Mouse (Mus musculus) heart, postnatal 14 days (tissue): ENCODE measurements at regions not wholly inside any gene's neighbourhood (a gene's known extent, or its start where the extent isn't known, plus 50 kb on each side); places are given as distances from the start of the nearest gene placed in this dataset.

Experiments used
- DNase-seq, 2 experiments: peaks; one replicate each; pipeline ENCODE4 v3.0.0; 2021 to 2022
- intact Hi-C: fragments of 180-260 bp; cut with DNase I; formaldehyde crosslinking; loops from one replicate; pipeline ENCODE4 v1.15.1; 2025

GRCm38 (mm10) chr8:90192856-90193255 lies 155.3 kb downstream of the Tox3 start:
- intact Hi-C loops, result no loop called here

DNA sequence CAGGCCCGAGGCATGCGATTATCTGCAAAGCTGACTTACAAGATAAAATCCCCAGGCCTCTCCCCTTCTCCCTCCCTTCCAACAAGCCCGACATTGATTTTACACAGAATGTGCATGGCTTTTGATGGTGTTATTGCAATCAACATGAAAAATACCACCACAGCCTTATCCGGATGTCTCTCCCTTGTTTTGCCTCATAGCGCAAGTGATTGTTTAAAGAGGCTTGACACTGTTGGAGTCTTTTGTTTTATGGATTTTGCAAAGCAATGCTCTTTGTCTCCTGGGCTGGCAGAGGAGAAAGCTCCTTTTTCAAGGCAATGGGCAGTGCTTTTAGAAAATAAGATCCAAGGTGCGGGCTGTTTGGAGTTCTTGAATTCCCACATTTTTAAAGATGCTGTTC lies 165.3 kb downstream of the Tox3 start:
- intact Hi-C loops, result no loop called here
- DNase-seq, result no peak

More at GRCm38 (mm10) chr8:90192856-90193255, 155.3 kb downstream of the Tox3 start:
- DNase-seq, result no peak

DNA sequence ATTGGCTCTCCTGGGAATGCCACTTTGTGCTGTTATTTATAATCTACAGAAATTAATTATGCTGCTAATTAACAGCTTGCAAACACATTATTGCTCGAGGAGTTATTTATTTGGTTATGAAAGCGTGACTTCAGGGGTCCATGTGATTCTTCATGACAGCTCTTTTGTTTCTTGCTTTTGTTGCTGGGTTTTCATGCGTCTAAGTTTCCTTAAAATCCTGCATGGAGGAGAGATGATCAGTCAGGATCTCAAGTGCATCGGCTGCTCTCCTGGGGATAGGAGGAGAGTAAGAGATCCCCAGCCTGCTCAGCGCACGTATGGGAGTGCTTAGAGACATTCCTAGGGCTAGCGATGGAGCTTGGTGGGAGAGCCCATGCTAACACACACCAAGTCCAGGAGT lies 171.4 kb downstream of the Tox3 start:
- intact Hi-C loops, result no loop called here
- no peak for DNase-seq

GRCm38 (mm10) chr8:90176335-90176734 lies 171.8 kb downstream of the Tox3 start:
- intact Hi-C loops, result no loop called here

DNA sequence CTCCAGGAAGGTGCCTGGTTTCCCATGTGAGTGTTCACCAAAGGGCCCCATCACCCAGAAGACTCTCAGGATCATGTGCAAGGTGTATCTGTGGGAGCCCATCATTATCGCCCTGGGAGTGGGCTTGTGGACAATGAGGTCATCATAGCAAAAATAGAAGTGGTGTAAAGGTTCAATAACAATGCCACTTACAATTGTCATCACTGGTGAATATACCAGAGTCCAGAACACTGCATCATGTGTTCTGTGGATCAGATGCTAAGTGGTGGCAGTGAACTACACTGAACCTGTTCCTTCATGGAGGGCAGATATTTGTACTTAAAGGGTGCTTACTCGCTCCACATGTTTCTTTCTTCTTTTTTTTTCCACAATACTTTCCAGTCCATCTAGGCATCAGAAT lies 181.5 kb downstream of the Tox3 start:
- no peak for DNase-seq
- intact Hi-C loops, result no loop called here

More at GRCm38 (mm10) chr8:90176335-90176734, 171.8 kb downstream of the Tox3 start:
- no peak for DNase-seq

DNA sequence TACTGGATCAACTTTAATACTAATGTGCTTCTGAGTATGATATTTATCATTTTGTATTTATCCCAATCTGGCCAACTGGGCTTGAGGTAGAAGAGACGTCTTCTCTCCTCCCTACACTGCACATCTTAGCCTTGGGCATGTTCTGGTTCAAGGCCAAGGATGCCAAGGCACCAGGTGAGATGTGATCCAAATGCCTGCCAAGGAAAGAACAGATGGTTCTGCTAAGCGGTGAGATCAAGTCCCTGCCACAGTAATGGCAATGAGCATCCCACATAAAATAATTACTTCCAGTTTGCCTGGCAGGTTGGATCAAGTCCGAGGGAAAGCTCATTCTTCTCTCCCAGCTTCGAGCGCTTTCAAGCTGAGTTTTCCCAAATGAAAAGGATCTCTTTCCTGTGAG lies 196.7 kb downstream of the Tox3 start:
- no peak for DNase-seq
- intact Hi-C loops, result no loop called here

DNA sequence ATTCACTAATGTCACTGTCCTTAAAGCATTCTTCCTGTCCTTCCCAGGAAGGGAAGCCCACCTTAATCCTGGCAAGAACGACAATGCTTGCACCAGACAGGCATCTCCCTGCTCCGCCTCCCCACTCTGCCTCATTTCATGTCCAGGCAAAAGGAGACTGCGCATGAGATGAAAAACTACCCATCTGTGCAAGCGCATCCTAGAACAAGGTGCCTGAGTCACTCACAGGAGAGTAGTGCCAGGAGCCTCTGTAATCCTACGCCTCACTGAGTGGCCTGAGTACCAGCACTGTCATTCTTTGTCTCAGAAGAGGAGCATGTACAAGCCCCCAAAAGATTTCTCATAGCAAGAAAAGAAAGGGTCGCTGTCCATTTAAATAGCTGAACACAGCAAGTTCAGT lies 198.2 kb downstream of the Tox3 start:
- no peak for DNase-seq
- intact Hi-C loops, result no loop called here

DNA sequence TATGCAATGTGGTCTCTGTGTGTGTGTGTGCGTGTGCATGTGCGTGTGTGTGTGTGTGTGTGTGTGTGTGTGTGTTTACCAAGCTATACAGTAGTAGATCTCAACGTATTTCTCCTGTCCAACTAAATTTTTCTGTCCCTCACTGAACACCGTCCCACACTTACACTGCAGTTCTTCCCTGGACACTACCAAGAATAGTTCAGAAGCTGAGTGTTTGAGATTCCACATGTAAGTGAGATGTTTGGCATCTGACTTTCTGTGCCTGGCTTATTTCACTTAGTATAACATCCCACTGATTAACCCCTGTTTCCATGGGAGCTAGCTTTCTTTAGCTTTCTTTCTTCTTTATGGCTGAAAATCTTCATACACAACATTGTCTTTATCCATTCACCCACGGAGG lies 213.5 kb downstream of the Tox3 start:
- intact Hi-C loops, result no loop called here
- peak in 1 of 2 experiments; percentile 6 for DNase-seq

DNA sequence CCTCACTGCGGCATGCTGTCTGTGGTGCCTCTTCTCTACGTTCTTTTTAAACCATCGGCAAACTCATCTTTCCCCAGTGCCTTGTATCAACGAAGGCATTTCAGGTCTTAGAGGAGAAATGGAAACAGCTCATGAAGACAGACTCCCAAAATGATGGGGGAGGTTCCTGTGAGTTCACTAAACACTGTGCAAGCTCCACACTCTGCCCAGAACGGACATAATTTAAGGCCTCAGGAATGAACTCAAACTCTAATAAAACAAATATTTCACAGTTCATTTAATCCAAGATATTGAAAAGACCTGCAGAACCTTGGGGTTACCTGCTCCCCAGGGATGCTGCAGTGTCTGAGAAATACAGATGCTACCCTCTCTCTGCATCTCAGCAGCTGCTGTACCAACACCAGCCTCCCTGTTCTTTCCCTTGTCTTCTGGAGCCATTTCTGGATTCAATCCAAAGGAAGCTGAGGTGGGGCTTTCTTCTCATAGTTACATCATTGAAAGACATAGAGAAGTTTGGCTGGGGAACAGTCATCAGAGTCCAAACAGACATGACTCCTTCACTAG lies 217.4 kb downstream of the Tox3 start:
- no peak for DNase-seq
- intact Hi-C loops, result no loop called here

DNA sequence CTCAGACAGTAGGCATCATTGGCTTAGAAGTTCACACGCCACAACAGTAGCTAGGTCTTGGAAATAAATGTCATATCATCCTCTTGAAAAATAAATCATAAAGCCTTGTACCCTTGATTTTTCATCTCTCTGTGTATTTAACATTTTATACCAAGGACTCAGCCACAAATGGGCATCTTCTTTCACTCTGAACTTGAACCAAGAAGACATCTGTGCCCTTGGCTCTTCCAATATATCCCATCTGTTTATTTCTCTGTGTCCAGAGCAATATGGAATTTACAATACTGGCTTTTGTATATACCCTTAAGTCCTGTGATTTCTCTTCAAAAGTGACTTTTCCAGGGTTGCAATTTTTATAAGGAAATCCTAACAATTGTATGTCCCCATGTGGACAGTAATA lies 222.7 kb downstream of the Tox3 start:
- DNase-seq, result no peak
- intact Hi-C loops, result no loop called here

GRCm38 (mm10) chr8:90123101-90123500 lies 225.0 kb downstream of the Tox3 start:
- DNase-seq, result no peak
- intact Hi-C loops, result no loop called here

DNA sequence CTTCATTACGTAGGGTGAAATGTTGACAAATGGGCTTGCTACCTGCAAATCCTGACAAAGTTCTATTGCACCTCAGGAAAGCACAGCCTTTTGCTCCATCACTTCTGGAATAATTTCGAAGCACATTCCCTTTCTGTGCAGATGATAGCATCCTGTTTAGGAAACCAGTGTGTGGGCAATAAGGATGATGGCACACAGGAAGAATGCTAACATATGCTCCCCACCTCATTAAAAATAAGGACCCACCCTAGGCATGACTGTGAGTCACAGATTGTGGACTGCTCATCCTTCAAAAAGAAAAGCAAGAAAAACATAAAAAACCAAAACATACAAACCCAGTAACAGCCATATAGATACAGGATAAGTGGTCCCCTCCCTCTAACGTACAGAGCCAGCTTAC lies 226.2 kb downstream of the Tox3 start:
- intact Hi-C loops, result no loop called here

DNA sequence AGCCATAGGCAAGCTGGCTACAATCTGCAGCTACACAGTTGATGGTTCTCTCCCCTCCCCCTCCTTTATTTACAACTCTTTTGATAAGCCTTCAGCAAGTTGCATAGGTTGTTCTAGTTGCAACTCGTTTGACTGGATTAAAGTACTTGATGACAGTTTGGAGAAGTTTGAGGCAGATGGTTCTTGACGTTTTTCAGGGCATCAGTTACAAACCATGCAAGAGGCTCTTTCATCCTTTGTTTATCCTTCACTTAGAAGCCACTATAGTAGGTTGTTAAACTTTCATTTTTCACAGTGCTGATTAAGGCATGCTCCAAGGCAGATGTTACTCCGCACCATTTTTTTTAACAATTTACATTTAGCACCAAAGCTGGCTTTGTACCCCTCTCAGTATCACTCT lies 227.1 kb downstream of the Tox3 start:
- DNase-seq, result no peak
- intact Hi-C loops, result no loop called here

More for the DNA sequence above, 226.2 kb downstream of the Tox3 start:
- DNase-seq, result no peak

GRCm38 (mm10) chr8:90115436-90115835 lies 232.7 kb downstream of the Tox3 start:
- intact Hi-C loops, result no loop called here
- DNase-seq, result no peak

DNA sequence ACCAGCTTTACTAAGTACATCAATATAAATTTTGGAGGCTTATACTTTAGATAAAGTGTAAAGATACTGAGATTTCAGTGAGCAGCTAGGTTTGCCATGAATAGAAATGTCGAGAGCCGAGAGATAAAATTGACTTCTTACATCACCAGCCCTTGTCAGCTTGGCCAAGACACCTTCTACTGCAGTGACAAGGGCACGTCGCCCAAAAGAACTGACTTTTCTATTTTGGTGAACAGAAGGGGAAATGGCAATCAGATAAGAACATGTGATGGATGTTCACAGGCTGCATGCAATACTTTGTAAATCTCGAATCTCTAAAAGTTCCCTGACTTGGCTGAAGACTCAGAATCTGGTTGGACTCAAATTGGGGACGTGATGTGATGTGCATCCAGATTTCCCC lies 247.6 kb downstream of the Tox3 start:
- peak in 1 of 2 experiments; percentile 2 for DNase-seq
- intact Hi-C loops, result no loop called here

- intact Hi-C loops, result no loop called here
- no peak for DNase-seq
Observed at GRCm38 (mm10) chr8:90082630-90083029, 265.5 kb downstream of the Tox3 start.

DNA sequence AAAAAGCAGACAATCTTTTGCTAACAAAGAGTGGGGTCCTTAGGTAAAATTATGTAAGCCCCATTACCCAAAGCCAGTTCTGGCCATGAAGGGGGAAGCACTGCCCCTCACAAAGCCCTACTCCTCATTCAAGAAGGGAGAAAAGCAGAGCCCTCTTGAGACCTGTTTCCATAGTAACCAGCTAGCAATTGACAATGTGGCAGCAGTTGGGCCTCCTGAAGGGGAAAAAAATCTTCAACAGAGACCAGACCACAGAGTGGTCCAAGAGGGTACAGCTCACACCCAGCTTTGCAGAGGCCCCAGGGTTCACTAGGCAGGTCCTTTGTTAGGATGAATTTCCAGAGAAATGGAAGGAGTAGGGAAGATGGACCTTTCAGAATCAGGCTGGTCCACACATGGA lies 271.8 kb downstream of the Tox3 start:
- no peak for DNase-seq
- intact Hi-C loops, result no loop called here

DNA sequence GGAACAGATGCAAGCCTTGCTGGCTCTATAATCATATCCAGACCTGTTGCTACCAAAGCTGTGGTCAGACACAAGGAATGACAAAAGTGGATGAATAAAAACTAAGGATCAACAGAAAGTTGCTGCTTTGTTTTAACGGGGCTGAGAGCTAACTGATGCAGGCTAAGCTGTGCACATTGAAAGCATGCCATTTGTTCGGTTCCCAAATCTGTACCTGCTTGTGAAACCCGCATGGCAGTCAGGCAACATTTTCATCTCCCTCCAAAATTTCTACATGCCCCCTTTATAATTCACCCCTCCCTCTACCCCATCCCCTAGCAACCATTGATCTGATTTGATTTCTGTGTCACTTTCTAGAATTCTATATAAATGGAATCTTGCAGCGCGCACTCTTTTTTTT lies 272.3 kb downstream of the Tox3 start:
- intact Hi-C loops, result no loop called here
- no peak for DNase-seq

DNA sequence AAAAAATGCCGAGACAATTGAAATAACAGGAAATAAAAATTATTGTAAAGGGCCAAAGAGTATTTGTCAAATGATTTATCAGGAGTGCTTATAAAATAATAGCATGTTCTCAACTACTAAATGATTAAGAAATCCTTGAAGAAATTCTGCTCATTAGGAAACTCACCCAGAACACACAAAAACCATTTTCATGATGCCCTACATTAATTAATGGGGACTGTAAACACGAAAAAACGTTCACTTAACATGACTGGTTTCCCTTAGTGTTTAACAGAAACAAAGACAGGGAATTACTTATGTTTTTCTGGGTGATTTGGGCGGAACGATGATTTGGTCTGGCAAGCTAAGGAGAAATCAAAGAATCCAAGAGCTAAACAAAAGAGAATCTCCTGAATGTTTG lies 278.1 kb downstream of the Tox3 start:
- intact Hi-C loops, result no loop called here

DNA sequence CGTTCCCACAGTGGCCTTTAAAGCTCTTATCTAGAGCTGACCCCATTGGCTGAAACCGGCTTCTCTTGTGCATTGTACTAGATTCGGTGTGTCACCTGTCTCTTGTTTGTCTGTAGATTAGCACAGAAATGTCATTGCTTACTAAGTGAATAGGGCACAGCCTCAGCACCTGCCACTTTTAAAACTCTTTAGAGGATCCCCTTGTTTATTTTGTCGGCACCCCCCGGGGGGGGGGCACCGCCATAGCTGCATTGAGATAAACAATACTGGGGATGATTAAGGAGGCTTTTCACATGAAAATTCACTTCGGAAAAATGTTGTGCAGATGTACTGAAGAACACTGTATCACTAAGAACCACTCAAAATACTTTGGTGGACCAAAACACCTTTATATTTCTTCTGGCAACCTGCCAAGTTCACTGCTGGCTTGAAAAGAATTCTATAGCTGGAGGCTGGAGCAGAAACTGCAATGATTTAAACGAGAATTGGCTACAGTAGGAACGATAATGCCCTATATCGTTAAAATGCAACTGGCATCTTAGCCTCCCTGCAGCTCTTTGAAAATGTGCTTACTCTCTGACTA lies 278.6 kb downstream of the Tox3 start:
- intact Hi-C loops, result no loop called here
- DNase-seq, result no peak

More for the DNA sequence above, 278.1 kb downstream of the Tox3 start:
- no peak for DNase-seq

DNA sequence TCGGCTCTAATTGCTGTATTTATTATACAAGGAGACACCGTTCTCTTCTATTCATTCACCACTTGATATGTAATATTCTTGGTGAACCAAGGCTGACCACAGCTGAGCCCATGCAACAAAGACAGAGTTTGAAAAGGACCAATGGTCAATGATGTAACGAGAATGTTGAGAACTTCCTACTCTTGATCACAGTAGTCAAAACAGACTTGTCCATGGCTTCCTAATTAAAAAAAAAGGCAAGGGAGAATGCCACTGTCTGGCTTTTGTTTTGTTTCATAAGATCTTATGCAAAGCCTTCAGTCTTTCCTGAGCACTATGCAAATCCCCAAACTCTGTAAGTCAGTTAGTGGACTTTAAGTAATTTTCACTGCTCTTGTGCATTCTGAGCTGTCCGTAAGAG lies 279.7 kb downstream of the Tox3 start:
- intact Hi-C loops, result no loop called here
- DNase-seq, result no peak

GRCm38 (mm10) chr8:90064381-90064780 lies 283.8 kb downstream of the Tox3 start:
- no peak for DNase-seq
- intact Hi-C loops, result no loop called here

GRCm38 (mm10) chr8:90063291-90063690 lies 284.9 kb downstream of the Tox3 start:
- intact Hi-C loops, result no loop called here
- DNase-seq, result no peak
